Mouse (Mus musculus): ENCODE measurements around the gene Tsacc.

DNA sequence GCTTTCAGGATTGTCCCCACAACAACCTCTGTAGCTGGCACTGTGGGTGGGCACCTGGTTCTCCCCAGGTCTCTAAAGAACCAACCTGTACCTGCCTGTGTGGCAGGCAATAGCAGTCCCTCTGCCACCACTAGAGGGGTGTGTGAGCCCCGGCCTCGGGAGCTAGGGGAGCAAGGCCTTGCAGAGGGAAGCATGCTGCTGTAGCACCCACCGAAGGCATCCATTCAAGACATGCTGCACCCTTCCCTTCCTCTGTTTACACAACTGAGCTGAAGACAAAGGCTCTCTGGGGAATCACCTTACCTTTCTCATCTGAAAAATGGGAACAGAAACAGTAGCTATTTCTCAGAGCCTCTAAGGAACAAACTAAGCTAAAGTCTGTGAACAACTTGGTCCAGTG is 61.6 kb downstream of the Tsacc start:
- peak; percentile 58 for TF ChIP-seq CTCF (IDR thresholded peaks at IDR 0.05)
- TF ChIP-seq EP300 (IDR thresholded peaks at IDR 0.05) = no peak
